Mouse (Mus musculus): Measurements from ENCODE around the gene Meis2. TPM values are rescaled to one million over a fixed set of nuclear protein-coding genes. Genes with fewer than 3 reads are reported as not detected.

Meis2 gene
- polyA plus RNA-seq, 2 experiments: 17.9 to 26.2 TPM

- Histone ChIP-seq H3K4me1 (ENCODE audit: control insufficient read depth, insufficient read depth, low read length) (no peaks in the 10 kb centered on the region), H3K4me3 (replicated peaks; ENCODE audit: low read length) (no peak overlapping the region), H3K9ac (ENCODE audit: low read depth, low read length, severe bottlenecking) (no peak overlapping the region), H3K9me3 (ENCODE audit: control insufficient read depth, low read length) (no peaks in the 10 kb centered on the region), H3K36me3 (ENCODE audit: control insufficient read depth, insufficient read depth, low read length) (no peaks in the 10 kb centered on the region), H3K4me2 (replicated peaks; ENCODE audit: low read depth, low read length, severe bottlenecking) (no peak overlapping the region), H3K27ac (replicated peaks; ENCODE audit: low read depth, low read length) (no peak overlapping the region), H3K27me3 (ENCODE audit: control insufficient read depth, insufficient read depth, low read length) (no peaks in the 10 kb centered on the region)
- ATAC-seq (ENCODE audit: low FRiP score, low read depth) (no peak), DNase-seq (ENCODE audit: low spot score) (no peak)
- TF ChIP-seq POLR2A (IDR thresholded peaks at IDR 0.05; ENCODE audit: borderline replicate concordance, extremely low read depth, insufficient read depth, insufficient read length): no peak
- 41% methylated on average over 14 of the region's 14 CpGs for WGBS
Observed at GRCm38 (mm10) chr2:115979683-115980476, 85.8 kb downstream of the Meis2 start.

- no peaks in the 10 kb centered on the region for H3K36me3 ChIP-seq (ENCODE audit: control insufficient read depth, insufficient read depth, low read length)
- no peaks in the 10 kb centered on the region for H3K9me3 ChIP-seq (ENCODE audit: control insufficient read depth, low read length)
- H3K27me3 ChIP-seq (ENCODE audit: control insufficient read depth, insufficient read depth, low read length): no peaks in the 10 kb centered on the region
- DNase-seq (ENCODE audit: low spot score): no peak
- ATAC-seq (ENCODE audit: low FRiP score, low read depth): no peak
- no peak for TF ChIP-seq POLR2A (IDR thresholded peaks at IDR 0.05; ENCODE audit: borderline replicate concordance, extremely low read depth, insufficient read depth, insufficient read length)
- no peak overlapping the region for H3K4me3 ChIP-seq (replicated peaks; ENCODE audit: low read length)
- no peak overlapping the region for H3K4me2 ChIP-seq (replicated peaks; ENCODE audit: low read depth, low read length, severe bottlenecking)
- no peaks in the 10 kb centered on the region for H3K4me1 ChIP-seq (ENCODE audit: control insufficient read depth, insufficient read depth, low read length)
- H3K9ac ChIP-seq (ENCODE audit: low read depth, low read length, severe bottlenecking): no peak overlapping the region
- H3K27ac ChIP-seq (replicated peaks; ENCODE audit: low read depth, low read length): no peak overlapping the region
- 30% methylated on average over 5 of the region's 5 CpGs for WGBS
Observed at GRCm38 (mm10) chr2:115978666-115979065, 87.0 kb downstream of the Meis2 start.

GRCm38 (mm10) chr2:115971296-115971805 is 94.3 kb downstream of the Meis2 start:
- no peaks in the 10 kb centered on the region for H3K27me3 ChIP-seq (ENCODE audit: control insufficient read depth, insufficient read depth, low read length)
- H3K27ac ChIP-seq (replicated peaks; ENCODE audit: low read depth, low read length): no peak overlapping the region
- H3K36me3 ChIP-seq (ENCODE audit: control insufficient read depth, insufficient read depth, low read length): no peaks in the 10 kb centered on the region
- H3K9ac ChIP-seq (ENCODE audit: low read depth, low read length, severe bottlenecking): no peak overlapping the region
- WGBS: 82% methylated on average over 3 of the region's 3 CpGs
- H3K4me2 ChIP-seq (replicated peaks; ENCODE audit: low read depth, low read length, severe bottlenecking): no peak overlapping the region
- no peak overlapping the region for H3K4me3 ChIP-seq (replicated peaks; ENCODE audit: low read length)
- ATAC-seq (ENCODE audit: low FRiP score, low read depth) (no peak), DNase-seq (ENCODE audit: low spot score) (no peak)
- H3K9me3 ChIP-seq (ENCODE audit: control insufficient read depth, low read length): no peaks in the 10 kb centered on the region
- no peaks in the 10 kb centered on the region for H3K4me1 ChIP-seq (ENCODE audit: control insufficient read depth, insufficient read depth, low read length)
- no peak for TF ChIP-seq POLR2A (IDR thresholded peaks at IDR 0.05; ENCODE audit: borderline replicate concordance, extremely low read depth, insufficient read depth, insufficient read length)

- H3K4me2 ChIP-seq (replicated peaks; ENCODE audit: low read depth, low read length, severe bottlenecking): no peak overlapping the region
- TF ChIP-seq POLR2A (IDR thresholded peaks at IDR 0.05; ENCODE audit: borderline replicate concordance, extremely low read depth, insufficient read depth, insufficient read length): no peak
- H3K27ac ChIP-seq (replicated peaks; ENCODE audit: low read depth, low read length): no peak overlapping the region
- no peak overlapping the region for H3K4me3 ChIP-seq (replicated peaks; ENCODE audit: low read length)
- DNase-seq (ENCODE audit: low spot score) (no peak), ATAC-seq (ENCODE audit: low FRiP score, low read depth) (no peak)
- H3K36me3 ChIP-seq (ENCODE audit: control insufficient read depth, insufficient read depth, low read length): no peaks in the 10 kb centered on the region
- H3K4me1 ChIP-seq (ENCODE audit: control insufficient read depth, insufficient read depth, low read length): no peaks in the 10 kb centered on the region
- H3K27me3 ChIP-seq (ENCODE audit: control insufficient read depth, insufficient read depth, low read length): no peaks in the 10 kb centered on the region
- no peak overlapping the region for H3K9ac ChIP-seq (ENCODE audit: low read depth, low read length, severe bottlenecking)
- no peaks in the 10 kb centered on the region for H3K9me3 ChIP-seq (ENCODE audit: control insufficient read depth, low read length)
- WGBS: 76% methylated on average over 9 of the region's 9 CpGs
Observed at GRCm38 (mm10) chr2:115970091-115970820, 95.4 kb downstream of the Meis2 start.

GRCm38 (mm10) chr2:115969201-115969600 is 96.4 kb downstream of the Meis2 start:
- no peaks in the 10 kb centered on the region for H3K36me3 ChIP-seq (ENCODE audit: control insufficient read depth, insufficient read depth, low read length)
- H3K4me1 ChIP-seq (ENCODE audit: control insufficient read depth, insufficient read depth, low read length): no peaks in the 10 kb centered on the region
- H3K4me2 ChIP-seq (replicated peaks; ENCODE audit: low read depth, low read length, severe bottlenecking): no peak overlapping the region
- WGBS: 57% methylated on average over 8 of the region's 8 CpGs
- no peaks in the 10 kb centered on the region for H3K9me3 ChIP-seq (ENCODE audit: control insufficient read depth, low read length)
- H3K27ac ChIP-seq (replicated peaks; ENCODE audit: low read depth, low read length): no peak overlapping the region
- H3K9ac ChIP-seq (ENCODE audit: low read depth, low read length, severe bottlenecking): no peak overlapping the region
- DNase-seq (ENCODE audit: low spot score) (no peak), ATAC-seq (ENCODE audit: low FRiP score, low read depth) (no peak)
- H3K4me3 ChIP-seq (replicated peaks; ENCODE audit: low read length): no peak overlapping the region
- no peak for TF ChIP-seq POLR2A (IDR thresholded peaks at IDR 0.05; ENCODE audit: borderline replicate concordance, extremely low read depth, insufficient read depth, insufficient read length)
- H3K27me3 ChIP-seq (ENCODE audit: control insufficient read depth, insufficient read depth, low read length): no peaks in the 10 kb centered on the region
